Mouse (Mus musculus) embryonic facial prominence, embryonic 13.5 days (tissue): ENCODE measurements around the gene Il17ra. TPM values are rescaled to one million over a fixed set of nuclear protein-coding genes. Genes with fewer than 3 reads are reported as not detected.

Source experiments
- ATAC-seq: fragments of 200-750 bp; cut with Nextera tagmentation; 2 replicates; pipeline ENCODE4 v1.8.0; 2017; ENCODE audit warnings: low read depth; ENCODE audit not compliant: insufficient number of reproducible peaks, insufficient read depth, low FRiP score, low TSS enrichment
- H3K27ac ChIP-seq: fragments of 300-500 bp; sonication (generic); 2 replicates; pipeline ENCODE4 v1.5.1; 2015; ENCODE audit warnings: moderate library complexity, mild to moderate bottlenecking, inconsistent platforms
- H3K27me3 ChIP-seq: fragments of 300-500 bp; sonication (generic); 2 replicates; pipeline ENCODE4 v1.6.1; 2015; ENCODE audit warnings: mild to moderate bottlenecking, inconsistent platforms
- H3K36me3 ChIP-seq: fragments of 300-500 bp; sonication (generic); 2 replicates; pipeline ENCODE4 v1.6.1; 2015; ENCODE audit warnings: mild to moderate bottlenecking, inconsistent platforms
- H3K4me1 ChIP-seq: fragments of 300-500 bp; sonication (generic); 2 replicates; pipeline ENCODE4 v1.6.1; 2015; ENCODE audit warnings: inconsistent platforms
- H3K4me2 ChIP-seq: fragments of 300-500 bp; sonication (generic); 2 replicates; pipeline ENCODE4 v1.6.1; 2015; ENCODE audit warnings: moderate library complexity, mild to moderate bottlenecking, inconsistent platforms
- H3K4me3 ChIP-seq: fragments of 300-500 bp; sonication (generic); 2 replicates; pipeline ENCODE4 v1.5.1; 2015; ENCODE audit warnings: mild to moderate bottlenecking, inconsistent platforms
- H3K9ac ChIP-seq: fragments of 300-500 bp; sonication (generic); 2 replicates; pipeline ENCODE4 v1.6.1; 2015; ENCODE audit warnings: mild to moderate bottlenecking, inconsistent platforms
- H3K9me3 ChIP-seq: fragments of 300-500 bp; sonication (generic); 2 replicates; pipeline ENCODE4 v1.6.1; 2016; ENCODE audit warnings: inconsistent platforms
- WGBS: fragments of 180-500 bp; shearing (Covaris S2); methylation state at CpG from one replicate; pipeline ENCODE4 v1.1.7; 2015; ENCODE audit warnings: mixed read lengths; 5-methylcytosine and 5-hydroxymethylcytosine counted together
- polyA plus RNA-seq: library from polyadenylated mRNA; unstranded; fragments of >200 nt; fragmentation: Nextera tagmentation; extraction: Ambion mirVana; gene quantifications from 2 replicates; pipeline ENCODE4 v1.2.1, GENCODE M21; 2015

Gene Il17ra
- polyA plus RNA-seq, 1 experiment from 2014 or later, result 7.4 TPM

- H3K27ac ChIP-seq, result no peak overlapping the region
Measured at GRCm38 (mm10) chr6:120489461-120489860, 26.4 kb downstream of the Il17ra start.

GRCm38 (mm10) chr6:120491064-120491463 is 28.0 kb downstream of the Il17ra start:
- WGBS, result 52% methylated on average over 7 of the region's 7 CpGs
- no peak for ATAC-seq
- Histone ChIP-seq H3K36me3 (no peaks in the 10 kb centered on the region), H3K9ac (no peak overlapping the region), H3K27ac (no peak overlapping the region), H3K4me1 (peaks cover 25% of the 10 kb centered on the region), H3K9me3 (no peaks in the 10 kb centered on the region), H3K4me3 (no peak overlapping the region), H3K27me3 (peaks cover 52% of the 10 kb centered on the region), H3K4me2 (0 out of 2 replicates have a peak overlapping the region, but pooled peaks have one; percentile 94)

More at GRCm38 (mm10) chr6:120489461-120489860, 26.4 kb downstream of the Il17ra start:
- Histone ChIP-seq H3K4me1 (peaks cover 22% of the 10 kb centered on the region), H3K36me3 (no peaks in the 10 kb centered on the region), H3K4me3 (no peak overlapping the region), H3K27me3 (peaks cover 43% of the 10 kb centered on the region), H3K9ac (no peak overlapping the region), H3K4me2 (no peak overlapping the region), H3K9me3 (no peaks in the 10 kb centered on the region)
- ATAC-seq, result no peak
- WGBS, result 67% methylated on average over 2 of the region's 2 CpGs

GRCm38 (mm10) chr6:120491862-120492498 is 28.9 kb downstream of the Il17ra start:
- peaks cover 54% of the 10 kb centered on the region for H3K27me3 ChIP-seq
- ATAC-seq, result no peak
- H3K27ac ChIP-seq, result no peak overlapping the region
- peak overlapping the region; percentile 94 for H3K4me2 ChIP-seq
- no peaks in the 10 kb centered on the region for H3K9me3 ChIP-seq
- H3K4me3 ChIP-seq, result peak overlapping the region; percentile 75
- peaks cover 25% of the 10 kb centered on the region for H3K4me1 ChIP-seq
- no peaks in the 10 kb centered on the region for H3K36me3 ChIP-seq
- no peak overlapping the region for H3K9ac ChIP-seq
- WGBS, result 9% methylated on average over 22 of the region's 22 CpGs

- Histone ChIP-seq H3K9ac (peak overlapping the region; percentile 74), H3K27ac (no peak overlapping the region)
Measured at GRCm38 (mm10) chr6:120492499-120493373, 29.7 kb downstream of the Il17ra start.

GRCm38 (mm10) chr6:120493374-120494181 is 30.5 kb downstream of the Il17ra start, which contains the start of gene Tmem121b:
TSS of gene Tmem121b (minus strand) at chr6:120493807.
- Histone ChIP-seq H3K27ac (0 out of 2 replicates have a peak within 1 kb of the TSS, but pooled peaks have one; percentile 33), H3K27me3 (peaks cover 54% of the 10 kb centered on the region), H3K9me3 (no peaks in the 10 kb centered on the region), H3K36me3 (no peaks in the 10 kb centered on the region), H3K4me1 (peaks cover 25% of the 10 kb centered on the region), H3K4me3 (peak within 1 kb of the TSS; percentile 75), H3K4me2 (peak within 1 kb of the TSS; percentile 94), H3K9ac (peak within 1 kb of the TSS; percentile 74)
- peak; percentile 71 for ATAC-seq
- WGBS, result under 1% methylated on average over 81 of the region's 84 CpGs

More at GRCm38 (mm10) chr6:120492499-120493373, 29.7 kb downstream of the Il17ra start:
- Histone ChIP-seq H3K27me3 (peaks cover 54% of the 10 kb centered on the region), H3K36me3 (no peaks in the 10 kb centered on the region), H3K9me3 (no peaks in the 10 kb centered on the region), H3K4me3 (peak overlapping the region; percentile 75), H3K4me2 (peak overlapping the region; percentile 94), H3K4me1 (peaks cover 25% of the 10 kb centered on the region)
- under 1% methylated on average over 92 of the region's 95 CpGs for WGBS
- ATAC-seq, result peak; percentile 2; the same call in 1 of the 2 replicates

DNA sequence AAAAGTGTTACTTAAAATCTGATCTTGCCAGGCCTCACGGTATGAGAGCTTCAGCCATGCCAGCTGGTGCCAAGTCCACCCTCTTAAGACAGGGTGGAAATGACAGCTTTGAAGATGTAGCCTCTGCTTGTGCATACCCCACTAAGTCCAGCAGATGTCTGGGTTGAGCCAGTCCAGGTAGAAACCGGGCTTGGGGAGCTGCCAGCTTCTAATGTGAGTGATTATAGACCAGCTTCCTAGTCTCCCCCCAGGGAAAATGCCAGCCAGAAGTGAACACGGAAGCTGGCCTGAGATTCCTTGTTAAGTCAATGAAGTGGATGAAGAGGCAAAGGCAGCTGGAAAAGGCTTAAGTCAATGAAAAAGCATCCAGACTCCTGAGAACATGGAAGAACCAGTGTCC is 33.5 kb downstream of the Il17ra start:
- Histone ChIP-seq H3K4me3 (no peak overlapping the region), H3K27me3 (peaks cover 40% of the 10 kb centered on the region), H3K4me2 (no peak overlapping the region), H3K36me3 (no peaks in the 10 kb centered on the region), H3K9me3 (peaks cover 5% of the 10 kb centered on the region; the same call in 1 of the 2 replicates), H3K4me1 (peaks cover 25% of the 10 kb centered on the region), H3K9ac (no peak overlapping the region), H3K27ac (no peak overlapping the region)
- 48% methylated on average over 3 of the region's 3 CpGs for WGBS
- ATAC-seq, result no peak

DNA sequence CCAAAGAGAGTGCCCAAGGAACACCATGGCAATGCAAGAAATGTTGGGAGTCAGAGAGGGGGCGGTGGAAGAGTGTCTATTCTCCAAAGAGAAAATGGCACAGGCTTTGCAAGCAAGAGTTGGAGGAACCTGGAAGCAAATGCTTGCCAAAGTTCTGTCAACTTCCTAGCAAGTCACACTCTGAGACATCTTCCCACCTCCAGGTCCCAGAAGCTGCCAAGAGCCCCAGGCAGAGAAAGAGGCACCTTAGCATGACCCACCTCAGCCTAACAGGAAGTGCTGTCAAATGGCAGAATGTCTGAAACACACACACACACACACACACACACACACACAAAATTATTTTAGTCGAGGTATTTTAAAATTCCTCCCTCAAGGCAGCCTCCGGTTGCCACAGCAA is 41.0 kb downstream of the Il17ra start:
- ATAC-seq, result no peak
- WGBS, result 55% methylated on average over 3 of the region's 3 CpGs
- Histone ChIP-seq H3K36me3 (peaks cover 5% of the 10 kb centered on the region; the same call in 1 of the 2 replicates), H3K9me3 (peaks cover 5% of the 10 kb centered on the region; the same call in 1 of the 2 replicates), H3K9ac (no peak overlapping the region), H3K4me1 (no peaks in the 10 kb centered on the region), H3K4me2 (no peak overlapping the region), H3K4me3 (no peak overlapping the region), H3K27ac (no peak overlapping the region), H3K27me3 (no peaks in the 10 kb centered on the region)

DNA sequence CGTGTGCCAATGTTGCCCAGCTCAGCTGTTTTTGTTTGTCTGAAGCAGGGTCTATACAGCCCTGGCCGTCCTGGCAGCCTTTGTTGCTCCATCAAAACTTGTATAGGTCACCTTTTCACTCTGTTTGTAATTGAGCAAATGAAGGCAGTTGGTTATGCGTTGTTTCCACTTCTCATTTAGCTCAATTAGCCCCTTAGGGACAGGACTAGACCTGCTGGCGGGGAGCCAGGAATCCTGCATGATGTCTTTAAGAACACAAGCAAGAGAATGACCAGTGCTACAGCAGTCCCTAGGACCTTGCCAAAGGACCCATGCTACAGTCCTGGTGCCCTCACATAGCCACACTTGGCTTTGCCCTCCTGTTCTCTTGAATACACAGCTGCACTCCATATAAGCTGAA is 42.5 kb downstream of the Il17ra start:
- no peak overlapping the region for H3K9ac ChIP-seq
- no peak overlapping the region for H3K4me2 ChIP-seq
- no peak for ATAC-seq
- H3K4me1 ChIP-seq, result no peaks in the 10 kb centered on the region
- H3K27ac ChIP-seq, result no peak overlapping the region
- no peak overlapping the region for H3K4me3 ChIP-seq
- H3K36me3 ChIP-seq, result peaks cover 17% of the 10 kb centered on the region
- 58% methylated on average over 4 of the region's 4 CpGs for WGBS
- peaks cover 1% of the 10 kb centered on the region; the same call in 1 of the 2 replicates for H3K9me3 ChIP-seq
- H3K27me3 ChIP-seq, result no peaks in the 10 kb centered on the region

- WGBS, result 74% methylated on average over 4 of the region's 4 CpGs
- no peaks in the 10 kb centered on the region for H3K27me3 ChIP-seq
Measured at GRCm38 (mm10) chr6:120508645-120509044, 45.6 kb downstream of the Il17ra start.

DNA sequence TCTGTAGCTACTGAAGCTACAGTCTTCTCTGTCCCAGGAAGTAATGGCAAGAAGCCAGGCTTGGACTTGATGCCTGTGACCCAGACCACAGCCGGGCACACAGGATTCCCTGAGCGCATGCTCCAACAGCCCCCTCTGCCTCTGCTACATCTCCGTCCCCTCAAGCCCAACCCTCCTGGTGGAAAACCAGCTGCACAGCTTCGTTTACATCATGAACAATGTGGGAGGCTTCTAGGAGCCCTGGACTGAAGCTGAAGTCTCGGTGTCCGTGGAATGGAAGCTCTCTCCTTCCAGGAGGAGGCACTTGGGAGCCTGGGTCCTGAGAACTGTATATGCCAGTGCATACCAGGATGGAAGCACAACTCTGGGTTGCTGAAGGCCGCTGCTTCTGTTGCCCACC is 46.9 kb downstream of the Il17ra start:
- H3K27me3 ChIP-seq, result no peaks in the 10 kb centered on the region
- H3K4me2 ChIP-seq, result no peak overlapping the region
- ATAC-seq, result no peak
- H3K9me3 ChIP-seq, result no peaks in the 10 kb centered on the region
- no peak overlapping the region for H3K4me3 ChIP-seq
- no peak overlapping the region for H3K27ac ChIP-seq
- H3K36me3 ChIP-seq, result peaks cover 53% of the 10 kb centered on the region
- H3K4me1 ChIP-seq, result no peaks in the 10 kb centered on the region
- WGBS, result 87% methylated on average over 7 of the region's 7 CpGs
- no peak overlapping the region for H3K9ac ChIP-seq

More at GRCm38 (mm10) chr6:120508645-120509044, 45.6 kb downstream of the Il17ra start:
- H3K9ac ChIP-seq, result no peak overlapping the region
- H3K4me3 ChIP-seq, result no peak overlapping the region
- no peak overlapping the region for H3K4me2 ChIP-seq
- no peak for ATAC-seq
- H3K9me3 ChIP-seq, result no peaks in the 10 kb centered on the region
- H3K4me1 ChIP-seq, result no peaks in the 10 kb centered on the region
- peaks cover 40% of the 10 kb centered on the region for H3K36me3 ChIP-seq
- no peak overlapping the region for H3K27ac ChIP-seq

DNA sequence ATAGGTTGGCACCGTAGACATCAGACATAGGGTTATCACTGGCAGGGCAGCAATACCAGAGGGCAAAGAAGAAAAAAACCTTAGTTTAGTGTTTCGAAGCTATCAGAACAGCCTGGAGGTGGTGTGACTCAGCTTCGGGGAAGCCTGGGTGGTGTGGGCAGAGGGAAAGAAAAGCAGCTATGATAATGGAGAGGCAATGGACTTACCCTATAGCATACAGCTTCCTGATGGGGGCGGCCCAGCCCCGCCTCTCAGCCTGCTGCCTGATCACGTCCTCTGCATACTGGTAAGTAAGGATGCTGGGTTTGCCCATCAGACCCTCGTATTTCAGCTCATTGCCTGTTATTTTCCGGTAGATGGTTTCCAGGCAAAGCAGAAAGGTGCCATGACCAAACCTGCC is 47.4 kb downstream of the Il17ra start:
- Histone ChIP-seq H3K9me3 (no peaks in the 10 kb centered on the region), H3K4me3 (no peak overlapping the region), H3K27ac (no peak overlapping the region), H3K9ac (no peak overlapping the region), H3K27me3 (no peaks in the 10 kb centered on the region), H3K4me1 (no peaks in the 10 kb centered on the region), H3K4me2 (no peak overlapping the region), H3K36me3 (peaks cover 57% of the 10 kb centered on the region)
- 85% methylated on average over 8 of the region's 8 CpGs for WGBS
- no peak for ATAC-seq
